ENCODE assay signal across 7 mouse cellular contexts in genomic region chr12:108240953-108241588, GRCm38 (mm10). TPM values are rescaled to one million over a fixed set of nuclear protein-coding genes. Genes with fewer than 3 reads are reported as not detected.
DNase-seq lines count a peak whose midpoint lies in the region; ATAC-seq and TF ChIP-seq lines count a peak whose summit lies in the region.

No protein-coding gene starts in this region.

- peak; percentile 35; the same call in 1 of the 2 replicates for TF ChIP-seq CTCF in midbrain, postnatal 0 days (IDR thresholded peaks at IDR 0.05)

- 0 out of 2 replicates have a peak, but pooled peaks have one; percentile 6 for ATAC-seq in lung, embryonic 15.5 days (ENCODE audit: borderline replicate concordance, extremely low read depth, low FRiP score, low TSS enrichment)
- 0 out of 2 replicates have a peak, but pooled peaks have one; percentile 17 for ATAC-seq in intestine, embryonic 14.5 days (replicated peaks; ENCODE audit: low FRiP score, low TSS enrichment, low read depth)
- peak; percentile 31; the same call in 1 of the 2 replicates for ATAC-seq in midbrain, postnatal 0 days (ENCODE audit: low FRiP score)
- ATAC-seq in megakaryocyte, adult 5-6 weeks (ENCODE audit: poor library complexity, severe bottlenecking), result no peak

- H3K9ac ChIP-seq in lung, embryonic 15.5 days, result no peak overlapping the region
- no peak overlapping the region for H3K9ac ChIP-seq in intestine, embryonic 14.5 days (ENCODE audit: low read length)
- H3K9ac ChIP-seq in midbrain, postnatal 0 days (replicated peaks; ENCODE audit: low read length, poor library complexity, severe bottlenecking), result peak overlapping the region; percentile 19; the same call in 1 of the 2 replicates

- H3K27me3 ChIP-seq in lung, embryonic 15.5 days, result no peaks in the 10 kb centered on the region
- no peaks in the 10 kb centered on the region for H3K27me3 ChIP-seq in intestine, embryonic 14.5 days (replicated peaks; ENCODE audit: control insufficient read depth, insufficient read depth, low read length)
- no peaks in the 10 kb centered on the region for H3K27me3 ChIP-seq in midbrain, postnatal 0 days (ENCODE audit: insufficient read depth, low read length)

- H3K4me2 ChIP-seq in lung, embryonic 15.5 days, result no peak overlapping the region
- no peak overlapping the region for H3K4me2 ChIP-seq in intestine, embryonic 14.5 days (ENCODE audit: low read length)
- peak overlapping the region; percentile 24; the same call in 1 of the 2 replicates for H3K4me2 ChIP-seq in midbrain, postnatal 0 days (ENCODE audit: low read depth, low read length, poor library complexity, severe bottlenecking)

- H3K36me3 ChIP-seq in lung, embryonic 15.5 days, result no peaks in the 10 kb centered on the region
- H3K36me3 ChIP-seq in intestine, embryonic 14.5 days (ENCODE audit: control insufficient read depth, insufficient read depth, low read length), result no peaks in the 10 kb centered on the region
- no peaks in the 10 kb centered on the region for H3K36me3 ChIP-seq in midbrain, postnatal 0 days (ENCODE audit: insufficient read depth, low read length)

- DNase-seq in lung, adult 18-20 months, result no peak
- peak; percentile 82 for DNase-seq in embryo, embryonic 9.5 days (ENCODE audit: extremely low spot score)
- DNase-seq in intestine, embryonic 14.5 days (ENCODE audit: low spot score), result no peak
- DNase-seq in midbrain, postnatal 0 days (ENCODE audit: low spot score), result peak; percentile 75
- DNase-seq in gastrocnemius, postnatal 10 days, result no peak

- 56% methylated on average over 21 of the region's 21 CpGs for WGBS in lung, embryonic 15.5 days
- WGBS in intestine, embryonic 14.5 days, result 33% methylated on average over 21 of the region's 21 CpGs
- 13% methylated on average over 17 of the region's 21 CpGs for WGBS in midbrain, postnatal 0 days

- H3K4me1 ChIP-seq in lung, embryonic 15.5 days, result peaks cover 81% of the 10 kb centered on the region
- H3K4me1 ChIP-seq in intestine, embryonic 14.5 days (replicated peaks; ENCODE audit: control insufficient read depth, insufficient read depth, low read length), result peaks cover 46% of the 10 kb centered on the region
- H3K4me1 ChIP-seq in midbrain, postnatal 0 days (ENCODE audit: insufficient read depth, low read length), result peaks cover 45% of the 10 kb centered on the region

- H3K9me3 ChIP-seq in lung, embryonic 15.5 days, result no peaks in the 10 kb centered on the region
- H3K9me3 ChIP-seq in intestine, embryonic 14.5 days (ENCODE audit: control insufficient read depth, low read length), result no peaks in the 10 kb centered on the region
- no peaks in the 10 kb centered on the region for H3K9me3 ChIP-seq in midbrain, postnatal 0 days (ENCODE audit: low read length)

- no peak overlapping the region for H3K27ac ChIP-seq in lung, embryonic 15.5 days
- peak overlapping the region; percentile 38; the same call in 1 of the 2 replicates for H3K27ac ChIP-seq in intestine, embryonic 14.5 days (ENCODE audit: low read depth)
- H3K27ac ChIP-seq in midbrain, postnatal 0 days (ENCODE audit: low read depth, low read length), result no peak overlapping the region

- no peak overlapping the region for H3K4me3 ChIP-seq in lung, embryonic 15.5 days
- no peak overlapping the region for H3K4me3 ChIP-seq in intestine, embryonic 14.5 days (ENCODE audit: low read depth, low read length)
- no peak overlapping the region for H3K4me3 ChIP-seq in midbrain, postnatal 0 days (ENCODE audit: low read depth, low read length)

RNA-seq across cellular contexts. Expression of gene Ccdc85c, which starts 34.2 kb away (rescaled TPM):
- 4.9 and 6.1 TPM in 2 replicates for polyA plus RNA-seq in lung, embryonic 15.5 days (2015; fragmentation: Nextera tagmentation; extraction: Ambion mirVana)
- polyA plus RNA-seq in intestine, embryonic 14.5 days (2014; fragmentation: Nextera tagmentation; extraction: Ambion mirVana), result 10.9 and 11.2 TPM in 2 replicates
- total RNA-seq in midbrain, postnatal 0 days (2014; rRNA removed), result 69.1 and 89.6 TPM in 2 replicates
- polyA plus RNA-seq in midbrain, postnatal 0 days (2015; fragmentation: Nextera tagmentation; extraction: Ambion mirVana), result 16.6 and 19.9 TPM in 2 replicates
- 1 to 10 TPM; 5.0 to 5.1 TPM for total RNA-seq in gastrocnemius, postnatal 10 days (2021)
- 0.04 and 0.05 TPM in 2 replicates for total RNA-seq in megakaryocyte, adult 5-6 weeks (2015)
- total RNA-seq in megakaryocyte, adult 5-6 weeks (2017), result 0.11 and 0.37 TPM in 2 replicates

Comparison
In these comparisons a context has a peak if more than half of its experiments do, and no peak if none do; other contexts are left out.
1. DNase-seq: peak in embryo, embryonic 9.5 days (single experiment) and midbrain, postnatal 0 days (single experiment); none in lung, adult 18-20 months (0 of 2), intestine, embryonic 14.5 days (single experiment) and gastrocnemius, postnatal 10 days (single experiment).
2. RNA of gene Ccdc85c, which starts 34.2 kb away (total RNA-seq): 69.1 to 89.6 TPM in midbrain, postnatal 0 days; 5.0 to 5.1 TPM in gastrocnemius, postnatal 10 days and 0.04 to 0.37 TPM in megakaryocyte, adult 5-6 weeks; every median in the first group is over 10 times any median in the second.